Mouse (Mus musculus) myocyte (in vitro differentiated cells): Measurements from ENCODE around the gene Cnga1.

ENCODE experiments used
- CEBPB ChIP-seq: IDR thresholded peaks from 2 replicates; pipeline ENCODE4 v1.6.1; 2011; ENCODE audit warnings: mild to moderate bottlenecking, moderate library complexity; ENCODE audit not compliant: poor library complexity, insufficient read depth, severe bottlenecking
- E2F4 ChIP-seq: IDR thresholded peaks from one replicate; pipeline ENCODE4 v1.6.1; 2011; ENCODE audit warnings: mild to moderate bottlenecking, control low read depth, moderate library complexity; ENCODE audit not compliant: insufficient read depth
- MAX ChIP-seq: IDR thresholded peaks from one replicate; pipeline ENCODE4 v1.6.1; 2011; ENCODE audit warnings: low read depth, mild to moderate bottlenecking, control low read depth
- MYOD1 ChIP-seq, 3 experiments: IDR thresholded peaks; one replicate each; pipeline ENCODE4 v1.6.1; 2011; ENCODE audit warnings: control low read depth in 2 of 3, low read depth in 2 of 3, mild to moderate bottlenecking in 2 of 3, moderate library complexity in 1 of 3; ENCODE audit not compliant: insufficient read length in 2 of 3, control insufficient read depth in 1 of 3
- MYOG ChIP-seq, 3 experiments: IDR thresholded peaks; one replicate each; pipeline ENCODE4 v1.6.1; 2011; ENCODE audit warnings: control low read depth in 2 of 3, low read depth in 2 of 3, mild to moderate bottlenecking in 2 of 3; ENCODE audit not compliant: insufficient read length in 2 of 3, control insufficient read depth in 1 of 3, insufficient read depth in 1 of 3
- POLR2A ChIP-seq: IDR thresholded peaks from one replicate; pipeline ENCODE4 v1.6.1; 2011; ENCODE audit warnings: low read depth, mild to moderate bottlenecking, control low read depth, moderate library complexity; ENCODE audit not compliant: insufficient read length
- POLR2AphosphoS2 ChIP-seq: IDR thresholded peaks from one replicate; pipeline ENCODE4 v1.6.1; 2011; ENCODE audit warnings: low read depth, control low read depth; ENCODE audit not compliant: insufficient read length
- REST ChIP-seq: IDR thresholded peaks from one replicate; pipeline ENCODE4 v1.6.1; 2011; ENCODE audit warnings: mild to moderate bottlenecking, control low read depth, moderate library complexity; ENCODE audit not compliant: insufficient read depth, insufficient read length
- SRF ChIP-seq: IDR thresholded peaks from one replicate; pipeline ENCODE4 v1.6.1; 2011; ENCODE audit warnings: low read depth; ENCODE audit not compliant: control insufficient read depth, insufficient read length
- TCF12 ChIP-seq: IDR thresholded peaks from one replicate; pipeline ENCODE4 v1.6.1; 2011; ENCODE audit warnings: mild to moderate bottlenecking, control low read depth; ENCODE audit not compliant: poor library complexity, insufficient read depth, severe bottlenecking
- USF1 ChIP-seq: IDR thresholded peaks from one replicate; pipeline ENCODE4 v1.6.1; 2011; ENCODE audit warnings: low read depth, mild to moderate bottlenecking, control low read depth, moderate library complexity

DNA sequence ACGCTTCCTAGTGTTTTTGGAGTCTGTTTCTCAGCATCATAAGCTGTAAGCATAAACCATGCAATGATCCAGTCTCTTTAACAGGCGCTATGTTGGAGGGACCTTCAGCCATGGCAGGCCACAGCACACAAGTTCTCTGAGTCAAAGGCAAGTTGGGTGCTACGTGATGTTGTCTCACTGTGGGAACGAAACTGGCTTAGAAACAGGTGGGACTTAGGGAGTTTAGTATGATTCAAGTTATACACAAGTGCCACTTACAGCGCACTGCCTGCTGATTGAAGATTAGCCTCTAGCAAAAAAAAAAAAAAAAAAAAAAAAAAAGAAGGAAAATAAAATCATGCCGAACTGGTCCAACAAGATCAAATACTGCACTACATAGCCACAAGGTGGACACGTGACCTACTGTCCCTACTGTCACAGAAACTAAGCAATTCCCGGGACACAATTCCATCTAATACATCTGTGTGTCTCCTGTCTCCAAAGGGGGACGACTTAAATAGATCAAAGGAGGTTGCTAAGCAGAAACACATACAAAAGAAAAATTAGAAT is 31.0 kb upstream of the Cnga1 start:
- TF ChIP-seq USF1, result no peak
- no peak for TF ChIP-seq POLR2A
- no peak for TF ChIP-seq POLR2AphosphoS2
- TF ChIP-seq TCF12, result no peak
- TF ChIP-seq E2F4, result no peak
- TF ChIP-seq MYOG (IDR thresholded peaks at IDR 0.05; ENCODE audit: control insufficient read depth in 1 of 3, insufficient read depth in 1 of 3, insufficient read length in 2 of 3, low read depth in 2 of 3), result no peak
- TF ChIP-seq CEBPB, result no peak
- no peak for TF ChIP-seq REST
- TF ChIP-seq MAX, result no peak
- no peak for TF ChIP-seq SRF
- TF ChIP-seq MYOD1 (IDR thresholded peaks at IDR 0.05; ENCODE audit: control insufficient read depth in 1 of 3, insufficient read length in 2 of 3, low read depth in 2 of 3), result no peak
